Mouse (Mus musculus) ES-Bruce4 (cell line): ENCODE measurements around the gene Wnt5b. TPM values are rescaled to one million over a fixed set of nuclear protein-coding genes. Genes with fewer than 3 reads are reported as not detected.

Source experiments
- H3K27ac ChIP-seq: 2 replicates; pipeline ENCODE4 v1.5.1; 2012; ENCODE audit warnings: low read length, inconsistent platforms; ENCODE audit not compliant: insufficient read depth
- H3K27me3 ChIP-seq: 2 replicates; pipeline ENCODE4 v1.6.1; 2012; ENCODE audit warnings: mild to moderate bottlenecking, low read length, inconsistent platforms; ENCODE audit not compliant: control insufficient read depth, poor library complexity, insufficient read depth, severe bottlenecking
- H3K36me3 ChIP-seq: 2 replicates; pipeline ENCODE4 v1.6.1; 2012; ENCODE audit warnings: inconsistent platforms, mild to moderate bottlenecking, low read length, moderate library complexity; ENCODE audit not compliant: control insufficient read depth, poor library complexity, insufficient read depth, severe bottlenecking
- H3K4me1 ChIP-seq: one replicate; pipeline ENCODE4 v1.8.1; 2011; ENCODE audit warnings: low read length; ENCODE audit not compliant: control insufficient read depth, insufficient read depth
- H3K4me3 ChIP-seq: 2 replicates; pipeline ENCODE4 v1.5.1; 2011; ENCODE audit warnings: low read depth, mild to moderate bottlenecking, low read length
- H3K9ac ChIP-seq: 2 replicates; pipeline ENCODE4 v1.6.1; 2012; ENCODE audit warnings: low read depth, mild to moderate bottlenecking, inconsistent platforms; ENCODE audit not compliant: poor library complexity, severe bottlenecking
- H3K9me3 ChIP-seq: replicated peaks from 2 replicates; pipeline ENCODE4 v1.6.1; 2012; ENCODE audit warnings: mild to moderate bottlenecking, low read length, inconsistent platforms; ENCODE audit not compliant: control insufficient read depth, poor library complexity, insufficient read depth, severe bottlenecking
- CTCF ChIP-seq: IDR thresholded peaks from one replicate; pipeline ENCODE4 v1.8.1; 2011; ENCODE audit warnings: low read depth, low read length
- EP300 ChIP-seq: IDR thresholded peaks from 2 replicates; pipeline ENCODE4 v1.6.1; 2011; ENCODE audit warnings: low read depth, low read length; ENCODE audit not compliant: insufficient read depth
- POLR2A ChIP-seq: IDR thresholded peaks from one replicate; pipeline ENCODE4 v1.8.1; 2011; ENCODE audit warnings: low read length; ENCODE audit not compliant: insufficient read depth
- polyA plus RNA-seq: library from polyadenylated mRNA; stranded (reverse); fragments of >200 nt; gene quantifications from 2 replicates; pipeline ENCODE4 v1.2.4, GENCODE M21; 2011; ENCODE audit warnings: low read depth; ENCODE audit not compliant: missing spikeins, insufficient read depth, insufficient read length

Gene Wnt5b
- polyA plus RNA-seq: 2.5 and 2.8 TPM in 2 replicates

- H3K27me3 ChIP-seq: peaks cover 14% of the 10 kb centered on the region
- TF ChIP-seq CTCF (no peak), POLR2A (no peak)
- peak within 1 kb of the TSS; percentile 77 for H3K9ac ChIP-seq
- no peak within 1 kb of the TSS for H3K27ac ChIP-seq
- H3K4me3 ChIP-seq: peak within 1 kb of the TSS; percentile 58
- no peaks in the 10 kb centered on the region for H3K4me1 ChIP-seq
- no peaks in the 10 kb centered on the region for H3K9me3 ChIP-seq
- no peaks in the 10 kb centered on the region for H3K36me3 ChIP-seq
These were observed at the start of gene Wnt5b for GRCm38 (mm10) chr6:119543803-119544517. Gene Wnt5b, minus strand, starts transcription at chr6:119544347.

- no peak overlapping the region for H3K9ac ChIP-seq
- no peak overlapping the region for H3K27ac ChIP-seq
- no peaks in the 10 kb centered on the region; the same call in 1 of the 2 replicates for H3K36me3 ChIP-seq
- no peak overlapping the region for H3K4me3 ChIP-seq
- no peaks in the 10 kb centered on the region for H3K4me1 ChIP-seq
- H3K9me3 ChIP-seq: no peaks in the 10 kb centered on the region
- no peaks in the 10 kb centered on the region for H3K27me3 ChIP-seq
- TF ChIP-seq CTCF (no peak), POLR2A (no peak), EP300 (no peak)
These were observed 46.7 kb upstream of the Wnt5b start for GRCm38 (mm10) chr6:119590872-119591271.

DNA sequence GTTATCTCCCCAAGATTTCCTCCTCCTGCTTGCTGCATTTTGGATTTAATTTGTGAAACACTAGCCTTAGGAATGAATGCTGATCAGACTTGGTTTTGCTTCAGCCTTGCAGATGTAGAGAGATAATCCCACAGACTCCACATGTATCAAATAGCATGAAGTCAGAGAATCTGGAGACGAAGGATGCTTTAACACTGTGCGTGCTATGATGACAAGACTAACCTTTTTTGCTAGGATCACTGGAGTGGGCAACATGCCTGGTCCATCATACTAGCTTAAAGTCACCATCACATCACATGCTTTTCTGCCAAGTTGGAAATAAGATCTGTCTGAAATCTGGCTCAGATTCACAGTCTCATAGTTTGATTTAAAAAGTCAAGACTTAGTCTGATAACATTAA is 43.8 kb upstream of the Wnt5b start:
- no peak overlapping the region for H3K27ac ChIP-seq
- H3K4me3 ChIP-seq: no peak overlapping the region
- H3K36me3 ChIP-seq: no peaks in the 10 kb centered on the region; the same call in 1 of the 2 replicates
- no peaks in the 10 kb centered on the region for H3K9me3 ChIP-seq
- H3K4me1 ChIP-seq: no peaks in the 10 kb centered on the region
- TF ChIP-seq CTCF (no peak), EP300 (no peak), POLR2A (no peak)
- no peak overlapping the region for H3K9ac ChIP-seq
- H3K27me3 ChIP-seq: no peaks in the 10 kb centered on the region

DNA sequence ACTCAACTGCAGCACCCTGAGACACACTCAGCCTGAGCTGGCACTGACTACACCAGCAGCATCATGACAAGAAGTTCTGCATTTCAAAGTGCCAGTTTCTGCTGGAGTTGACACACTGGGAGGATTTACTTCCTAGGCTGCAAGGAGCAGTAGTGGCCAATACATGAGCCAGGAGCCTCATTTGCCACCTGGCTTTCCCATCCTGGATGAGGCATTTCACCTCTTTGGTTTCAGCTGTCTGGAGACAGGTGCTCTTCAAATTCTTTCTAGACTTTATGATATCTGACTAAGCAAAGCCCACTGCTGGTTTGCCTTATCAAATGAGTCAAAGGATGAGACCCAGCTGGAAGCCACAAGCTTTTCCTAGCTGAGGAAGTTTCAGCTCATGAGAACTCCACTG is 43.3 kb upstream of the Wnt5b start:
- H3K9me3 ChIP-seq: no peaks in the 10 kb centered on the region
- H3K27me3 ChIP-seq: no peaks in the 10 kb centered on the region
- H3K9ac ChIP-seq: no peak overlapping the region
- no peak overlapping the region for H3K27ac ChIP-seq
- no peak overlapping the region for H3K4me3 ChIP-seq
- no peaks in the 10 kb centered on the region; the same call in 1 of the 2 replicates for H3K36me3 ChIP-seq
- H3K4me1 ChIP-seq: no peaks in the 10 kb centered on the region
- no peak for TF ChIP-seq EP300
- no peak for TF ChIP-seq POLR2A
- no peak for TF ChIP-seq CTCF

DNA sequence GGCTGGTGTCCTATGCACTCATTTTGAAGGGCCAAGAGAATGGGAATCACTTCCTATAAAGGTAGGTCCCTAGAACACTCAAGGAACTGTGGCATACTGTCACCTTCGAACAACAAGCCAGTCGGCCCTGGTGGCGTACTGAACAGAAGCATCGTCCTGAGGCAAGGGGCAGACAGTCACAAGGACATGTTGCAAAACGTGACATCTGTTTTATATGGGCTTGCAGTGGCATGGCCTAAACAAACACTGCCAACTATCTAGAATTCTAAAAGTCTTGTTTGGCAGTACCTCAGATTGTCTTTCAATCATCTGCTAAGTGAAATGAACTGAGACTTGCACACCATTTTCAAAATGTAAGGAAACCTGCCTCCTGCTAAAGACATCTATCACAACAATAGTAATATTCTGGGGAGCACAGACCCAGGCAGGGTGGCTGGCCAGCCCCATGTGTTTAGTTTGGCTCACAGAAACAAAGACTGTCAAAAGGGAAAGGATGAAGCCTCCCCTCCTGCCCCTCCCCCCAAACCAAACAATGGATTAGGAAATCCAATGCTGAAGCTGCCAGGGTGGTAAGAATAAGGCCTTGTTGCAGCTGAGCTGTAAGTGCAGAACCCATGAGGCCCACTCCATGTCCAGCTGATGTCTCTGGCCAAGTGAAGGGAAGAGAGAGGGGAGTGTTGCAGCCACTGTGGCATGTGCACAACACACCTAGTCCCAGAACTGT is 41.7 kb upstream of the Wnt5b start:
- Histone ChIP-seq H3K4me3 (no peak overlapping the region), H3K36me3 (no peaks in the 10 kb centered on the region; the same call in 1 of the 2 replicates), H3K27me3 (no peaks in the 10 kb centered on the region), H3K9me3 (no peaks in the 10 kb centered on the region), H3K27ac (no peak overlapping the region), H3K9ac (no peak overlapping the region), H3K4me1 (no peaks in the 10 kb centered on the region)
- TF ChIP-seq EP300: no peak
- TF ChIP-seq POLR2A: no peak
- no peak for TF ChIP-seq CTCF

DNA sequence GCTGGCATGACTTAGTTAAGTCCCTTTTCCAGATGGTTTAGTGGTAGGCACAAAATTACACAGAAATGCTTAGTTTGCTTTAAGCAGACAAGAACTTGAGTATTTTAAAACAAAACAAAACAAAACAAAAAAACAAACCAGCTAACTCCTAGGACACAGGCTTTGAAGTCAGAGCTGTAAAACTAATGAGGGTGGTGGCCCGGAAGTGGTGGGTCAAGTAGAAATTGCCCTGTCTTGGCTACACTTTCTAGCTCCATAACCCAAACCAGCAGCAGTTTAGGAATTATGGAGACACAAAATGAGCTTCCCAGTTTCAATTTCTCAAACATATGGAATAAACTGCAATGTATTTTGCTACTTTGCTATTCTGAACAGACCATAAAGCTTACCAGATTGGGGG is 39.9 kb upstream of the Wnt5b start:
- Histone ChIP-seq H3K36me3 (no peaks in the 10 kb centered on the region), H3K27ac (no peak overlapping the region), H3K9ac (no peak overlapping the region), H3K4me1 (no peaks in the 10 kb centered on the region), H3K9me3 (no peaks in the 10 kb centered on the region), H3K27me3 (no peaks in the 10 kb centered on the region), H3K4me3 (no peak overlapping the region)
- no peak for TF ChIP-seq CTCF
- no peak for TF ChIP-seq EP300
- TF ChIP-seq POLR2A: no peak
